Mouse (Mus musculus): ENCODE data around the gene Tex45. TPM values are rescaled to one million over a fixed set of nuclear protein-coding genes. Genes with fewer than 3 reads are reported as not detected.

The Tex45 gene
- polyA plus RNA-seq, 1 experiment: 0.08 TPM

DNA sequence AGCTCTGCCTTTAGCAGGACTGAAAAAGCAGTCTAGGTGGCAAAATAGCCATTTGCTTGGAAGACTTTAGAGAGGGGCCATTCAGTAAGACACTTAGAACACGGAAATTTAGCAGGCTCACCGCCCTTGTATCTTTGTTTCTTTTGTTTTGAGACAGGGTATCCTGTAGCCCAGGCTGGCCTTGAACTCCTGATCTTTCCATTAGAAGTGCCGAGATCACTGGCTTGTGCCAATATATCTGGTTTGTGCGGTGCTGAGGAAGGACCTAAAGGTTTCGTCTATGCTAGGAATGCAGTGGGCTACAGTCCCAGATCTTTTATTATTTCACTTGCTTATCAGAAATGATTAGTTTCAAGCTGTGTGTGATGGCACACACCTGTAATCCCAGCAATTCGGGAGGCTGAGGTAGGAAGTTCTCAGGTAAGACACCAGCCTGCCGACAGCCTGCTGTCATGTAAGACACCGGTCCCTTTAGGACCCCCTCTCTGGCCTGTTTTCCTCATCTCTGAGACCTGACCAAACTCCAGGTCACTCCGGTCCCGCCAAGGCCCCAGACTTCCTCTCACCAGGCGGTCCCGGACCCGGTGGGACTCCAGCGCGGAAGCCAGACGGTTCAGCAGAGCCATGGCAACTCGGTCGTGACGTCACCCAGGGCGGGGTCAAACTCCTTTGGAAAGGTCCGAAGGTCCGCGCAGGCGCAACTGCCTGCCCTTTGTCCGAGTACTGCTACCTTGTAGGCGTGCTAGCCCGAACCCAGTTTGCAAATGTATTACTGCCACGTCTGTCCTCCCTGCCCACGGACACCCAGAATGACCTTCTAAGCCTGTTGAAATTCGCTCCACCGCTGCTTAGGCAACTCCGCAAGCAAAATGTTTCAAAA lies 3.4 kb upstream of the Tex45 start, which contains the start of gene Pex11g:
Gene Pex11g, minus strand, starts transcription at position 675 of the 880 bp plus-strand sequence.
- Histone ChIP-seq H3K36me3 (ENCODE audit: control insufficient read depth, insufficient read depth, low read length) (no peaks in the 10 kb centered on the region), H3K27me3 (ENCODE audit: control insufficient read depth, insufficient read depth, low read length) (no peaks in the 10 kb centered on the region), H3K27ac (ENCODE audit: insufficient read depth, low read depth, low read length) (peak within 1 kb of the TSS; percentile 75), H3K4me3 (ENCODE audit: low read depth, low read length) (peak within 1 kb of the TSS; percentile 92), H3K4me1 (ENCODE audit: control insufficient read depth, insufficient read depth, insufficient read length, low read length) (peaks cover 6% of the 10 kb centered on the region; the same call in 1 of the 2 replicates)
- TF ChIP-seq POLR2A (IDR thresholded peaks at IDR 0.05; ENCODE audit: low read depth, low read length) (peak; percentile 60; the same call in 1 of the 2 replicates), CTCF (IDR thresholded peaks at IDR 0.05; ENCODE audit: extremely low read depth, insufficient read length, insufficient replicate concordance, low read depth, low read length) (no peak)
- WGBS: 2% methylated on average over 32 of the region's 32 CpGs

DNA sequence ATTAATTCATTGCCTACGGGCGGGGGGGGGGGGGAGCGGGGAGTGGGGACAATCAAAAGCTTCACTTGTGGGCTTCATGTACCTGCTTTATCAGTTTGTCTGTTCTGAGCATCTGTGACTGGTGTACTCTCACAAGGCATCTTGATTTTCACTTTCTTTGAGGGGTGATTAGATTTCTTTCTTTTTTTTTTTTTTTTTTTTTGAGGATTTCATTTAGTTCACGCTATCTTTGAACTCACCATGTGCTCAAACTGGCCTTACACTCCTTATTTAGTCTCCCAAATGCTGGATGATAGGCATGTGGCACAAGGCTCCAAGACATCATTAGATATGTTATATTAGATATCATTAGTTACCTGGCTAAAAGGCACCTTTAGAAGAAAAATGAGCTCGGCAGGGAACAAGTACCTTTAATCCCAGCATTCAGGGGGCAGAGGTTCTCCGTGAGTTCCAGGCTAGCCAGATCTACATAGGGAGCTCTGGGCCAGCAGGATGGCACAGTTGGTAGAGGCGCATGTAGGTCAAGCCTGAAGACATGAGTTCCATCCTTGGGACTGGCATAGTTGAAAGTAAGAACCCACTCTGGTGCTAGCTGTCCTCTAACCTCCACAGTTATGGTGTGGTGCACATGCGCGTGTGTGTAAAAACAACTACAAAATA lies 2.6 kb upstream of the Tex45 start:
- TF ChIP-seq POLR2A (IDR thresholded peaks at IDR 0.05; ENCODE audit: low read depth, low read length): no peak
- no peak for TF ChIP-seq CTCF (IDR thresholded peaks at IDR 0.05; ENCODE audit: extremely low read depth, insufficient read length, insufficient replicate concordance, low read depth, low read length)
- Histone ChIP-seq H3K36me3 (ENCODE audit: control insufficient read depth, insufficient read depth, low read length) (no peaks in the 10 kb centered on the region), H3K4me3 (ENCODE audit: low read depth, low read length) (peak overlapping the region; percentile 92), H3K4me1 (ENCODE audit: control insufficient read depth, insufficient read depth, insufficient read length, low read length) (peaks cover 6% of the 10 kb centered on the region; the same call in 1 of the 2 replicates), H3K27me3 (ENCODE audit: control insufficient read depth, insufficient read depth, low read length) (no peaks in the 10 kb centered on the region), H3K27ac (ENCODE audit: insufficient read depth, low read depth, low read length) (no peak overlapping the region)
- 50% methylated on average over 9 of the region's 9 CpGs for WGBS

DNA sequence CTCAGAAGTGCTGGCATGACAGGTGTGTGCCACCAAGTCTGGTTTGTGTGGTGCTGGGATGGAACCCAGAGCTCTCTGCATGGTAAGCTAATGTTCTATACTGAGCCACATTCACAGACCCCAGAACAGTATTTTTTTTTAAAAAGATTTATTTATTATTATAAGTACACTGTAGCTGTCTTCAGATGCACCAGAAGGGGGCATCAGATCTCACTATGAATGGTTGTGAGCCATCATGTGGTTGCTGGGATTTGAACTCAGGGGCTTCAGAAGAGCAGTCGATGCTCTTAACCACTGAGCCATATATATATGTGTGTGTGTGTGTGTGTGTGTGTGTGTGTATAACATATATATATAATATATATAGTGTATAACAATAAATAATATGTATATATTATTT lies 1.8 kb upstream of the Tex45 start:
- Histone ChIP-seq H3K27me3 (ENCODE audit: control insufficient read depth, insufficient read depth, low read length) (no peaks in the 10 kb centered on the region), H3K4me3 (ENCODE audit: low read depth, low read length) (no peak overlapping the region), H3K27ac (ENCODE audit: insufficient read depth, low read depth, low read length) (no peak overlapping the region), H3K36me3 (ENCODE audit: control insufficient read depth, insufficient read depth, low read length) (no peaks in the 10 kb centered on the region), H3K4me1 (ENCODE audit: control insufficient read depth, insufficient read depth, insufficient read length, low read length) (peaks cover 6% of the 10 kb centered on the region; the same call in 1 of the 2 replicates)
- WGBS: 85% methylated on average over 1 of the region's 1 CpGs
- TF ChIP-seq POLR2A (IDR thresholded peaks at IDR 0.05; ENCODE audit: low read depth, low read length) (no peak), CTCF (IDR thresholded peaks at IDR 0.05; ENCODE audit: extremely low read depth, insufficient read length, insufficient replicate concordance, low read depth, low read length) (no peak)

DNA sequence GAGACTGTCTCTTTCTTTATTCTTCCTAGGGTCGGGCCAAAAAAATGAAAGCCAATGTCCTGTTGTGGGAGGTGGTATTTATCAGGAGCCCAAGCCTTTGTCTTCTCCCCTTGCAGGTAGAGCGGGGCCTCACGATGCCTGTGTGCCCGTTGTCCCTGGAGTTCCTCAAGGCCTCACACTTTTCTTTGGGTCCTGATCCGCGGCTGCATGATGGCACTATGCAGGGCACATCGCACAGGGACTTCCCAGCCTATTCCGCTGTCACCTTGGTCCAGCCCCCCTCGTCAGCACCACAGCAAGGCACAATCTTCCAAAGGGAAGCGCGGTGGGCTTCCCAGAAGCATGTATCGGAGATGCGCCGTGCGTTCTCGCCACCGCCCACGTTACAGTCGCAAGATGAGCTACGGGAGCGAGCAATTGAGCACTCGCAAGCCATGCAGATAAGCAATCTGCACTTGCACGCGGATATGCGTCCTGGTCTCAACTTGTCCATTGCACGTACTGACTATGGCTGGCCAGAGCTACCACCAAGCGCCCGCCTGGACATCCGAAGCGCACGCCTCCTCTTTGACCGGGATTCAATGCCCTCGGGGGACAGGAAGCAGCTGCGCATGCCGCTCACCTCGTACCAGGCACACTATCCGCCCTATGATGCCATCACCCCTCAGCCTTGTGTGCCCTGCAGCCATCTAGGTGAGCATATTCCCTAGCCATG lies 5.2 kb downstream of the Tex45 start:
- TF ChIP-seq POLR2A (IDR thresholded peaks at IDR 0.05; ENCODE audit: low read depth, low read length) (no peak), CTCF (IDR thresholded peaks at IDR 0.05; ENCODE audit: extremely low read depth, insufficient read length, insufficient replicate concordance, low read depth, low read length) (no peak)
- H3K27ac ChIP-seq (ENCODE audit: insufficient read depth, low read depth, low read length): no peak overlapping the region
- H3K36me3 ChIP-seq (ENCODE audit: control insufficient read depth, insufficient read depth, low read length): no peaks in the 10 kb centered on the region
- peaks cover 5% of the 10 kb centered on the region for H3K4me1 ChIP-seq (ENCODE audit: control insufficient read depth, insufficient read depth, insufficient read length, low read length)
- peak overlapping the region; percentile 36 for H3K4me3 ChIP-seq (ENCODE audit: low read depth, low read length)
- 29% methylated on average over 37 of the region's 37 CpGs for WGBS
- H3K27me3 ChIP-seq (ENCODE audit: control insufficient read depth, insufficient read depth, low read length): no peaks in the 10 kb centered on the region

DNA sequence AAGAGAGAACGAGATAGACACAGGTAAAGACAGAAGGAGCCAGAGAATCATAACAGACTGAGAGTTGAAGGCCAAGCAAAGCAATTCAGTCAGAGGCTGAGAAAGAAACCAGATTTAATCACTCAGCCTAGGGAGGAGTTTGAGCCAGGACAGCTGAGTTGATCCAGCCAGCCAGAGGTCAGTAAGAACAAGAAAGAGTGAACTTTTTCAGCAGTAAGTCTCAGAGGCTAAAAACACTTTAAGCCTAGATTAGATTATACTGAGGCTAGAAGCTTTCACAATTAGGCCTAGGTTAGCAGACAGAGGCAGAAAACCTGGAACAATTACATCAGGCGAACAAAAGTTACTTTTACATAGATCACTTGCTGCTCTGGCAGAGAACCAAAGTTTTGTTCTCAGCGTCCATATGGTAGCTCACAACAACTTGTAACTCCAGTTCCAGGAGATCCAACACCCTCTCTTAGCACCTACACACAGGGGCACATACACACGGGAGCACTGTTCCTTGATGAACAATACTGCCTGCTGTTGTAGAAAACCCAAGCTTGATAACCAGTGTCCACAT lies 9.6 kb downstream of the Tex45 start:
- Histone ChIP-seq H3K4me3 (ENCODE audit: low read depth, low read length) (no peak overlapping the region), H3K36me3 (ENCODE audit: control insufficient read depth, insufficient read depth, low read length) (no peaks in the 10 kb centered on the region), H3K27me3 (ENCODE audit: control insufficient read depth, insufficient read depth, low read length) (no peaks in the 10 kb centered on the region), H3K4me1 (ENCODE audit: control insufficient read depth, insufficient read depth, insufficient read length, low read length) (peaks cover 8% of the 10 kb centered on the region), H3K27ac (ENCODE audit: insufficient read depth, low read depth, low read length) (no peak overlapping the region)
- TF ChIP-seq POLR2A (IDR thresholded peaks at IDR 0.05; ENCODE audit: low read depth, low read length): no peak
- no peak for TF ChIP-seq CTCF (IDR thresholded peaks at IDR 0.05; ENCODE audit: extremely low read depth, insufficient read length, insufficient replicate concordance, low read depth, low read length)
- WGBS: 56% methylated on average over 4 of the region's 4 CpGs

DNA sequence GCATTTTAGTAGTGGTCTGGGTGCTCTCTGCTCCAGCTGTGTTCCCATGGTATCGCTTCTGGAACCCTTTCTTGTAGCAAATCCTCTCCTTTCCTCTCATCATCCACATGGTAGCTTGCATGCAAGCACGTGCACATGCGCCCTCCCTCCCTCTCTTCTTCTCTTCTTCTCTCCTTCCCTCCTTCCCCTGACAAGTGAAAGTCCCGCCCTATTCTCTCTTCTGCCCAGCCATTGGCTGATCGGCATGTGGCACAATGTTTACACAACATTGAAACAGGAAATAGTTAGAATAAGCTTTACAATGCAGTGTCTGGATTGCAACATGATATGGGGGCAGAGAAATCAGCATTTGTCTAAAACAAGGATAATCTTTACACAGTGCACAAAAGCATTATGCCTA lies 10.9 kb downstream of the Tex45 start:
- H3K36me3 ChIP-seq (ENCODE audit: control insufficient read depth, insufficient read depth, low read length): no peaks in the 10 kb centered on the region
- TF ChIP-seq CTCF (IDR thresholded peaks at IDR 0.05; ENCODE audit: extremely low read depth, insufficient read length, insufficient replicate concordance, low read depth, low read length): no peak
- TF ChIP-seq POLR2A (IDR thresholded peaks at IDR 0.05; ENCODE audit: low read depth, low read length): no peak
- no peak overlapping the region for H3K4me3 ChIP-seq (ENCODE audit: low read depth, low read length)
- 34% methylated on average over 5 of the region's 5 CpGs for WGBS
- H3K27me3 ChIP-seq (ENCODE audit: control insufficient read depth, insufficient read depth, low read length): no peaks in the 10 kb centered on the region
- H3K27ac ChIP-seq (ENCODE audit: insufficient read depth, low read depth, low read length): no peak overlapping the region
- peaks cover 2% of the 10 kb centered on the region; the same call in 1 of the 2 replicates for H3K4me1 ChIP-seq (ENCODE audit: control insufficient read depth, insufficient read depth, insufficient read length, low read length)
